Mouse (Mus musculus): ENCODE measurements around the gene Slc7a5.

- TF ChIP-seq ZKSCAN1 (IDR thresholded peaks at IDR 0.05; ENCODE audit: borderline replicate concordance, low read depth, low read length) (no peak), CTCF (conservative IDR thresholded peaks at IDR 0.05 in 1 of 2, IDR thresholded peaks at IDR 0.05 in 1 of 2; ENCODE audit: low read depth in 2 of 2, low read length in 2 of 2) (peak; percentile 82 to 98), CHD2 (IDR thresholded peaks at IDR 0.05; ENCODE audit: low read length) (peak; percentile 31), MAZ (IDR thresholded peaks at IDR 0.05; ENCODE audit: low read depth, low read length) (no peak), ZMIZ1 (IDR thresholded peaks at IDR 0.05; ENCODE audit: low read depth, low read length) (peak; percentile 64; the same call in 1 of the 2 replicates), USF1 (IDR thresholded peaks at IDR 0.05; ENCODE audit: low read depth, low read length) (no peak), MAX (IDR thresholded peaks at IDR 0.05; ENCODE audit: low read length) (no peak; the same call in 1 of the 2 replicates), EP300 (IDR thresholded peaks at IDR 0.05; ENCODE audit: low read length) (no peak), ETS1 (conservative IDR thresholded peaks at IDR 0.05; ENCODE audit: low read depth, low read length) (peak; percentile 38; the same call in 1 of the 2 replicates), MEF2A (IDR thresholded peaks at IDR 0.05; ENCODE audit: borderline replicate concordance, low read depth, low read length) (peak; percentile 20; the same call in 1 of the 2 replicates), MAFK (IDR thresholded peaks at IDR 0.05; ENCODE audit: insufficient replicate concordance, low read length) (peak; percentile 48; the same call in 1 of the 2 replicates)
Measured at GRCm38 (mm10) chr8:121841242-121841641, 66.3 kb downstream of the Slc7a5 start.

Measured in CH12.LX (cell line).